Mouse (Mus musculus) embryonic facial prominence, embryonic 11.5 days (tissue): ENCODE results near the gene Dnah17. TPM values are rescaled to one million over a fixed set of nuclear protein-coding genes. Genes with fewer than 3 reads are reported as not detected.

Source experiments
- ATAC-seq: fragments of 200-750 bp; cut with Nextera tagmentation; replicated peaks from 2 replicates; pipeline ENCODE4 v1.8.0; 2017; ENCODE audit warnings: low read depth; ENCODE audit not compliant: insufficient number of reproducible peaks, low FRiP score, low TSS enrichment
- DNase-seq: peaks from one replicate; pipeline ENCODE4 v3.0.0-alpha.2; 2015; ENCODE audit warnings: low spot score
- H3K27ac ChIP-seq: fragments of 300-500 bp; sonication (generic); replicated peaks from 2 replicates; pipeline ENCODE4 v1.5.1; 2014; ENCODE audit warnings: mild to moderate bottlenecking, low read depth, low read length, control low read depth
- H3K27me3 ChIP-seq: fragments of 300-500 bp; sonication (generic); 2 replicates; pipeline ENCODE4 v1.6.1; 2014; ENCODE audit warnings: mild to moderate bottlenecking, low read length, moderate library complexity, mixed read lengths; ENCODE audit not compliant: control insufficient read depth, insufficient read depth
- H3K36me3 ChIP-seq: fragments of 300-500 bp; sonication (generic); replicated peaks from 2 replicates; pipeline ENCODE4 v1.6.1; 2014; ENCODE audit warnings: low read depth, mild to moderate bottlenecking, low read length, moderate library complexity, mixed read lengths; ENCODE audit not compliant: control insufficient read depth, insufficient read depth
- H3K4me1 ChIP-seq: fragments of 300-500 bp; sonication (generic); 2 replicates; pipeline ENCODE4 v1.6.1; 2014; ENCODE audit warnings: low read length, mixed read lengths; ENCODE audit not compliant: control insufficient read depth, insufficient read depth
- H3K4me2 ChIP-seq: fragments of 300-500 bp; sonication (generic); 2 replicates; pipeline ENCODE4 v1.6.1; 2014; ENCODE audit warnings: low read depth, mild to moderate bottlenecking, control low read depth, low read length, moderate library complexity
- H3K4me3 ChIP-seq: fragments of 300-500 bp; sonication (generic); 2 replicates; pipeline ENCODE4 v1.5.1; 2014; ENCODE audit warnings: low read depth, low read length, control low read depth
- H3K9ac ChIP-seq: fragments of 300-500 bp; sonication (generic); replicated peaks from 2 replicates; pipeline ENCODE4 v1.6.1; 2014; ENCODE audit warnings: mild to moderate bottlenecking, control low read depth, low read length
- H3K9me3 ChIP-seq: fragments of 300-500 bp; sonication (generic); replicated peaks from 2 replicates; pipeline ENCODE4 v1.6.1; 2016; ENCODE audit warnings: mild to moderate bottlenecking, low read length, inconsistent platforms, mixed read lengths; ENCODE audit not compliant: control insufficient read depth
- WGBS: fragments of 180-500 bp; shearing (Covaris S2); extraction: QIAGEN DNeasy Blood & Tissue Kit; methylation state at CpG from one replicate; pipeline ENCODE4 v1.1.7; 2014; 5-methylcytosine and 5-hydroxymethylcytosine counted together
- polyA plus RNA-seq: library from polyadenylated mRNA; unstranded; fragments of >200 nt; fragmentation: Nextera tagmentation; extraction: Ambion mirVana; gene quantifications from 2 replicates; pipeline ENCODE4 v1.2.1, GENCODE M21; 2014

Gene Dnah17
- polyA plus RNA-seq, 1 experiment from 2014 or later, result 0.10 TPM

DNA sequence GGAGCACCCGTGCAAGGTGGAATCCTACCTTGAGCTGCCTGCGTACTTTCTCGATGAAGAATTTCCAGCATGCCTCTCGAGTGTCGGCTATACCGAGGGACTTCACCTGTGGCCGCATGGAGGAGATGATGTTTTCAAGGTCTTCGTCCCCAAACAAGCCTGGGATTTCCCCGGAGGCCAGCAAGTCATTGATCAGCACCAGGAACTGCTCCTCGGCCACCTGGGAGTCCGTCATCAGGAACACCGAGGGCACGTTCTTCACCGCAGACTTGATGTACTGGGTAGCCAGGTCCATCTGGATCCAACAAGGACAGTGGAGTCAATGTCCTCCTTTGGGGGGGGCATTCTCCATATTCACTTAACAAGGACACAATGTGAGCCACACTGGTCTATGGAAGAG lies 70.4 kb downstream of the Dnah17 start:
- WGBS, result 85% methylated on average over 14 of the region's 14 CpGs
- H3K9me3 ChIP-seq, result no peaks in the 10 kb centered on the region
- H3K27me3 ChIP-seq, result no peaks in the 10 kb centered on the region
- DNase-seq (no peak), ATAC-seq (no peak)
- H3K4me3 ChIP-seq, result no peak overlapping the region
- no peak overlapping the region for H3K9ac ChIP-seq
- H3K4me2 ChIP-seq, result no peak overlapping the region
- no peak overlapping the region for H3K27ac ChIP-seq
- H3K4me1 ChIP-seq, result no peaks in the 10 kb centered on the region
- H3K36me3 ChIP-seq, result no peaks in the 10 kb centered on the region

DNA sequence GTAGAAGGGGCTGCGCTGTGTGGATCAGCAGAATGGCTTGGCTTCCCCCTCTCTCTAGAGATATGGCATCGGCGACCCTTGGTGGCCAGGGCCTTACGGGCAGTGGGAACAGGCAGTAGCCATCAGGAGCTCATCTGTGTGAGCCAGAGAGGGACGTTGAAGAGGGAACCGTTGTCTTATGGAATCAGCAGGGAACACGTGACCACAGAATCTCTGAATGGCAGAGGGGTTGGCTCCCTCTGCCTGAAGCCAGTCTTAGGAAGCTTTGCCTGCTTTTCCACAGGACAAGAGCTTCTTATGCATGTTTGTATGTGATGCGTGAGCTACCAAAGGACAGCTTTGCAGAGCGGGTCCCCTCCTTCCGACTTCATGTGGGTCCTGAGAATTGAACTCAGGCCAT lies 71.6 kb downstream of the Dnah17 start:
- no peak overlapping the region for H3K4me2 ChIP-seq
- H3K9me3 ChIP-seq, result no peaks in the 10 kb centered on the region
- DNase-seq, result no peak
- no peaks in the 10 kb centered on the region for H3K36me3 ChIP-seq
- WGBS, result 55% methylated on average over 10 of the region's 10 CpGs
- no peak overlapping the region for H3K4me3 ChIP-seq
- no peaks in the 10 kb centered on the region for H3K4me1 ChIP-seq
- H3K27ac ChIP-seq, result no peak overlapping the region
- H3K27me3 ChIP-seq, result no peaks in the 10 kb centered on the region
- no peak for ATAC-seq
- H3K9ac ChIP-seq, result no peak overlapping the region

DNA sequence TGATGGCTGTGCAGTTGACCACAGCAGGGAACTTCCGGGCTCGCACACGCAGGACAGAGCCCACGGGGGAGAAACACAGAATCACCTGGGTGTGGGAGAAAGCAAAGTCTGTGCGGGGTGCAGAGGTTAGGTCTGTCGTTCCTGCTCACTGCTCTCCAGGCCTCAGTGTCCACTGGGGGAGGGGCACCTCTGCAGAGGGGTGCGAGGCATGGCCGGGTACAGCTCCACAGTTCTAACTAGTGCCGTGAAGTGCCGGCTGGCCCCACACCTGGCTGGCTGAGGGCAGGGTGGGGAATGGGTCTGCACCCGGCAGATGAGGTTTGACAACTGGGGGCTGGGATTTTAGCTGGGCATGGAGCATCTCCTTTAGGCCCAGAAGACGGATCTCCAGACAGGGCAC lies 72.1 kb downstream of the Dnah17 start:
- Histone ChIP-seq H3K4me3 (no peak overlapping the region), H3K36me3 (no peaks in the 10 kb centered on the region), H3K9me3 (no peaks in the 10 kb centered on the region), H3K4me2 (no peak overlapping the region), H3K9ac (no peak overlapping the region), H3K27me3 (no peaks in the 10 kb centered on the region), H3K27ac (no peak overlapping the region), H3K4me1 (no peaks in the 10 kb centered on the region)
- DNase-seq, result no peak
- 74% methylated on average over 12 of the region's 12 CpGs for whole genome bisulfite sequencing
- ATAC-seq, result no peak

DNA sequence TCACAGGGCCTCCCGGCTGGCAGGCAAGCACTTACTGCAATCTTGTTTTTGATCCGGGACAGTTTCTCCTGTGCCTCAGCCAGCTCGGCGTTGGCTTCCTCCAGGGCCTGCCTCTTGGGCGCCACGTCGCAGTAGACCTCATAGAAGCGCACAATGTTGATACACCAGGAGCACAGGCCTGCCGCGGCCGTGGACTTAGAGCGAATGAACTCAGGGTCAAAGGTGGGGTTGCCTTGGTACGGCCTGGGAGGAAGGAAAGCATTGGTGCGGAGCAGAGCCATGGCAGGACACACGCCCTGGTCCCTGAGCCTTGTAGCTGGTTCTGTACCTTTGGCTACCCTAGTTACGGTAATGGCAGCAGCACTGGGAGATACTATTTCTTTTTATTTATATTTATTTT lies 80.3 kb downstream of the Dnah17 start:
- DNase-seq, result no peak
- Histone ChIP-seq H3K36me3 (no peaks in the 10 kb centered on the region), H3K9me3 (no peaks in the 10 kb centered on the region), H3K9ac (no peak overlapping the region), H3K4me1 (no peaks in the 10 kb centered on the region), H3K4me3 (no peak overlapping the region), H3K27me3 (no peaks in the 10 kb centered on the region), H3K4me2 (no peak overlapping the region), H3K27ac (no peak overlapping the region)
- ATAC-seq, result no peak
- WGBS, result 74% methylated on average over 16 of the region's 16 CpGs

DNA sequence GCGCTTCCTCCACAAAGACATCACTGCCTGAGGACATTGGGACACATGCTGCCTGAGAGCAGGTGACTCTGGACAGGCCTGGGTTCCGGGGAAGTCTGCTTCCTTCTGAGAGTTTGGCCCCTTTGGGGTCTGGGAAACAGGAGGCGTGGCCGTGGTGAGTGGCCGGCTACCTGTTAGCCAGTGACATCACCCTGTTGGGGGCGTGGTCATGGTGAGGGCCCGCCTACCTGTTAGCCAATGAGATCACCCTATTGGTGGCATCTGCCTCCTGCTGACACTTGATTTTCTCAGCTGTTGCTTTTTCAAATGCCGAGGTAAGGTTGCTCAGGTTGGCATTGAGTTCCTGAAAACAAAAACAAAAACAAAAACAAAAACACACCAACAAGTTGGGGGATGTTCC lies 80.8 kb downstream of the Dnah17 start:
- Histone ChIP-seq H3K9ac (no peak overlapping the region), H3K4me3 (no peak overlapping the region), H3K4me1 (no peaks in the 10 kb centered on the region), H3K36me3 (no peaks in the 10 kb centered on the region), H3K27me3 (no peaks in the 10 kb centered on the region), H3K27ac (no peak overlapping the region), H3K4me2 (no peak overlapping the region), H3K9me3 (no peaks in the 10 kb centered on the region)
- DNase-seq, result peak; percentile 14
- WGBS, result 26% methylated on average over 8 of the region's 8 CpGs
- ATAC-seq, result no peak

DNA sequence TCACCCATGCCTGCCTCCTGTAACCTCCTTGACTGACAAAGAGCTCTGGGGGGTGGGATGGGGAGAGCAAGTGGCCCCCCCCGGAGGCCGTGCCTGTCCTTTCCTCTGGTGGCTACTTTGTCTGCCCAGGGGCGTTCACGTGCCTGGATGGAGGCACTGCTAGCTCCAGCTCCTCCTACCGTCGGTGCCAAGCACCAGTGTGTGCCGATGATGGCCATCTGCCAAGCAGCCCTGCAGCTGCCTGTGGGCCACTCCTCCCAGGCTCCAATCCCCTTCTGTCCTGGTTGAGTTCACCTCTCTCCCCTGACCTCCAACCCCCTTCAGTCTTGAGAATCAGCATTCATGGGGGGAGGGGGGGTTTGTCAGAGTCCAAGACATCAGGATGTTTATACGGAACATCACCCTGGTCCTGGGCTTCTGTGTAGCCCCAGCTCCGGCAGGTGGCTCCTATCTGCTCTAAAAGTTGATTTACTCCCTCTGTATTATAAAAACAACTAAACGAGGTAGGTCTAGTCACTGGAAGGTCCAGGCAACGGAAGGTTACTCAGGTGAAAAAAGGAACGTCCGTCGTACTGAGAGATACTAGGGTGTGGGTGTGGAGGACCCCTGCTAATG lies 87.0 kb downstream of the Dnah17 start:
- Histone ChIP-seq H3K4me3 (no peak overlapping the region), H3K4me1 (no peaks in the 10 kb centered on the region), H3K27ac (no peak overlapping the region), H3K9ac (no peak overlapping the region), H3K27me3 (no peaks in the 10 kb centered on the region), H3K36me3 (no peaks in the 10 kb centered on the region), H3K4me2 (no peak overlapping the region), H3K9me3 (no peaks in the 10 kb centered on the region)
- ATAC-seq (no peak), DNase-seq (no peak)
- WGBS, result 67% methylated on average over 14 of the region's 14 CpGs

DNA sequence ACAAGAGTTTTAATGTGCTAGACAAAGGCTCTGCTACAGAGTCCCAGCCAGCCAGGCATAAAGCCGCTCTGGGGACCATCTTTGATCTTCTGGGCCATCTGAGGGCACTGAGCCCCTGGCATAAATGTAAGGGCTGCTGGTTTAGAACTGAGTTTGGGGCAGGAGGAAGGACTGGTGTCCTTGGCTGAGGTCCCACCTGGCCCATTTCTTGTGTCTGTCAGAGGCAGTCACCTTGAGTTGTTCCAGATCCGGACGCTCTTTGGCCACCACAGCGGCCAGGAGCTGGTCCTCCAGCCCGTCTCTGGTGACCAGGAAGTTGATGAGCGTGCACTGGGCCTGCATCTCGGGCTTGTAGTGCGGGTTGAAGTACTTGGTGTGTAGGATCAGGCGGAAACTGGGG lies 87.6 kb downstream of the Dnah17 start:
- no peak overlapping the region for H3K27ac ChIP-seq
- no peak for ATAC-seq
- H3K9me3 ChIP-seq, result no peaks in the 10 kb centered on the region

DNA sequence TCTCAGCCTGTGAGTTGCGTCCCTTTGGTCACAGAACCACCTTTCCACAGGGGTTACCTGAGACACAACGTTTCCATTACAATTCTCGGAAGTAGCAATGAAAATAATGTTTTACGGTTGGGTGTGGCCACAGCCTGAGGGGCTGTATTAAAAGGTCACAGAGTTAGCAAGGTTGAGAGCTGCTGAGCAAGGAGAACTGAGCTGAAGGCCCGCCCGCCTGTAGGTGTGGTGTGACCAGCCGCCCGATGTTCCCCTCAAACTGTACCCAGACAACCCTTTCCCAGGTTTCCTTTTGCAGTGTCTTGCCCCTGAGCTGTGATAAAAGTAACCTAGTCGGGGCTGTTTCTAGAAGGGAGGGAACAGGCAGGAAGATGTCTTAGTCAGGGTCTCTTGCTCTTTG lies 95.4 kb downstream of the Dnah17 start:
- no peaks in the 10 kb centered on the region for H3K27me3 ChIP-seq
- DNase-seq (no peak), ATAC-seq (no peak)
- no peak overlapping the region for H3K27ac ChIP-seq
- no peaks in the 10 kb centered on the region for H3K4me1 ChIP-seq
- H3K4me3 ChIP-seq, result no peak overlapping the region
- no peak overlapping the region for H3K4me2 ChIP-seq
- 86% methylated on average over 9 of the region's 9 CpGs for WGBS
- H3K9me3 ChIP-seq, result no peaks in the 10 kb centered on the region
- H3K36me3 ChIP-seq, result no peaks in the 10 kb centered on the region
- no peak overlapping the region for H3K9ac ChIP-seq

More for the DNA sequence above, 87.6 kb downstream of the Dnah17 start:
- H3K4me3 ChIP-seq, result no peak overlapping the region
- no peaks in the 10 kb centered on the region for H3K4me1 ChIP-seq
- no peaks in the 10 kb centered on the region for H3K36me3 ChIP-seq
- no peak overlapping the region for H3K4me2 ChIP-seq
- 84% methylated on average over 9 of the region's 9 CpGs for WGBS
- no peaks in the 10 kb centered on the region for H3K27me3 ChIP-seq
- H3K9ac ChIP-seq, result no peak overlapping the region
- DNase-seq, result no peak
